Mouse (Mus musculus) erythroblast, embryonic 14.5 days (primary cell): ENCODE results near the gene Slc38a5. TPM values are rescaled to one million over a fixed set of nuclear protein-coding genes. Genes with fewer than 3 reads are reported as not detected.

ENCODE experiments used
- H3K27me3 ChIP-seq: 2 replicates; pipeline ENCODE4 v1.6.1; 2012; ENCODE audit warnings: inconsistent platforms; ENCODE audit not compliant: control insufficient read depth
- H3K36me3 ChIP-seq: 2 replicates; pipeline ENCODE4 v1.6.1; 2012; ENCODE audit warnings: mild to moderate bottlenecking, inconsistent platforms; ENCODE audit not compliant: control insufficient read depth
- H3K4me1 ChIP-seq: 2 replicates; pipeline ENCODE4 v1.6.1; 2012; ENCODE audit warnings: inconsistent platforms; ENCODE audit not compliant: control insufficient read depth
- H3K4me3 ChIP-seq: replicated peaks from 2 replicates; pipeline ENCODE3; 2012; ENCODE audit warnings: moderate library complexity, mild to moderate bottlenecking, inconsistent platforms
- H3K9me3 ChIP-seq: 2 replicates; pipeline ENCODE4 v1.6.1; 2012; ENCODE audit warnings: low read length, inconsistent platforms, mixed read lengths; ENCODE audit not compliant: control insufficient read depth
- GATA1 ChIP-seq: IDR thresholded peaks from 2 replicates; pipeline ENCODE4 v1.6.1; 2012; ENCODE audit warnings: low read length, inconsistent platforms, mixed read lengths
- TAL1 ChIP-seq: IDR thresholded peaks from 3 replicates; pipeline ENCODE4 v1.6.1; 2012; ENCODE audit warnings: low read length, inconsistent platforms, mixed read lengths
- polyA plus RNA-seq: library from polyadenylated mRNA; stranded (reverse); fragments of >175 nt; gene quantifications from 2 replicates; pipeline ENCODE4 v1.2.3, GENCODE M21; 2012

The Slc38a5 gene
- polyA plus RNA-seq, 1 experiment = 21.1 TPM

DNA sequence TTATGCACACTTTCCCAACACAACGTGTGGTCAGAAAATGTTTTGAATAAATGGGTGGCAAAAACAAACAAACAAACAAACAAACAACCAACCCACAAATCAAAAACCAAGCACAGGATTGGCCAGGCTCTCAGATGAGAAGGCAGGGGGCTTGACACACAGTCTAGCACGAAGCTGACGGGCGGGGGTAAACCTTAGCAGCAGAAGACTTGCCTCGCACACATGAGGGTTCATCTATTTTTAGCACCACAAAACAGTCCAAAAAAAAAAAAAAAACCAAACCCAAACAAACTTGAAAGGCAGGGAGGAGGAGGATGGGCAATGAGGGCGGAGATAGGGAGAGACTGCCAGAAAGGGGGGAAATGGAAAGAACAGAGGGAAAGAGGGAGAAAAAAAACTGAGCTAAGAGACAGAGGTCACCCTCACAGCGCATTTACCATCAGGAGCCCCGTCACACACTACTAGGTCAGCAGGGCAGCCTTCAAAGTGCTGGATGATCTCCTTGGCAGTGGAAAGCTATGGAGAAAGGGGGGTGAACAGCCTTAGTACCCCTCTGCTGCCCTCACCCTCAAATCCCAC, 22.3 kb upstream of the Slc38a5 start:
- H3K9me3 ChIP-seq = peaks cover 4% of the 10 kb centered on the region
- TF ChIP-seq TAL1 = no peak
- no peak for TF ChIP-seq GATA1

DNA sequence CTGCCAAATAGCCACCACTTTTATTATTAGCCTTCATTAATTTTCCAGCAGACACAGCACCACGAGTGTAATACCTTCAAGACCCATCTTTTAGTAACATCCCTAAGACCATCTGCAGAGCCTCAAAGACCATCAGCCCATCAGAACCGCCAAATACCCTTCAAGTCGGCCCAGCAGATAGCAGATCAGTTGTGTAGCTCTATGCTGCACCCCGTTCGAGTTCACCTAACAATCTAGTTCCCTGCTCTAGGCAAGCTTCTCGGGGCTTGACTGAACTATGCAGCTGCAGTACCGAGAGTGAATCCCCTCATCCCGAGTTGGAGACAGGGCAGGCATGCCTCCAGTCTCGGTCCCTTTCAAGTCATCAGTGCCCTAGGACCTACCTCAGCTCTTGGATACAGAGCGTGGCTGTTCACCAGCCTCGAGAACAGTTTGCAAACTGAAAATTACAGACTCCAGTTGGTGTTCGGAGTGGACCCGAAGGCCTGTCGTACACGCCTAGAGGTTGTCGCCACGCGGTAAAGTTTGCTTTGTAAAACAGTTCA, 19.1 kb upstream of the Slc38a5 start:
- no peaks in the 10 kb centered on the region for H3K27me3 ChIP-seq
- H3K4me3 ChIP-seq = peak overlapping the region; percentile 92
- peaks cover 24% of the 10 kb centered on the region for H3K4me1 ChIP-seq
- H3K36me3 ChIP-seq = peaks cover 34% of the 10 kb centered on the region
- H3K9me3 ChIP-seq = peaks cover 3% of the 10 kb centered on the region
- TF ChIP-seq GATA1 = no peak
- no peak for TF ChIP-seq TAL1

More for the DNA sequence above, 22.3 kb upstream of the Slc38a5 start:
- Histone ChIP-seq H3K4me1 (peaks cover 19% of the 10 kb centered on the region), H3K36me3 (peaks cover 63% of the 10 kb centered on the region), H3K4me3 (no peak overlapping the region), H3K27me3 (no peaks in the 10 kb centered on the region)

DNA sequence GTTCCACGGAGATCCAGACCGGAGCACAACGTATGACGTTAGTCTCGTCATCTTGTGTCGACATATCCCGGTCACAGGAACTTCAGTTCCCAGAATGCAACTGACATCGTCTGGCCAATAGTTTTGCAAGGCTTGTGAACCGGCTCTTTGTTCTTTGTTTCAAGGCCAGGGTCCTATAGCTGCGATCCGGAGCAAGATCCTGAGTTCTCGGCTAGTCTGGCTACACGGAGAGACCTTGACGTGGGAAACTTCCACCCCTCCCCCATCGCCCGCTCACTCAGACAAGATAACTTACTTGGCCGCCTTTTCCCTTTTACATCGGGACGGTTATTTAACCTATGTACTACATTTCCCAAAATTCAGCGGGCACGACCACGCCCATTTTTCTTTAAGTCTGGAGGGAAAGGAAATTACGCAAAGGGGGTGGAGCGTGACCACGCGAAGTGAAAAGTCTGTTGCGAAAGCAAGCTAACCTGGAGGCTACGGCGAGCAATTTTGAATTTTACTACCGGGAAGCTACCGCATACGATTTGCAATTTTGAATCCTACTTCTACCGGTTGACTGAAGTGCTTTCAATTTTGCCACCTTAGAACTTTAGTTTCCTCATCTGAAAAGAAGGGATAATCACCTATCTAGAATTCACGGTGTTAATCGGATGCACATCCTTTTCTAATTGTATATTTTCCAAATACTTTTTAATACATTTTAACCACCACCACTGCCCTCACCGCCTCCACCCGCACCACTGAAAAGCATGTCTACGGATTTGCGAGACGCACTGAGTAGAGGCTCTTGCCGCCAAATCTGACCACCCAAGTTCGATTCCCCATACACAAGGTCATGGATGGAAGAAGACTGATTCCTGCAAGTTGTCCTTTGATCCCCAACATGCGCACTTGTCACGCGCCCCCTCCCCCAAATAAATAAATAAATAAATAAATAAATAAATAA, 18.3 kb upstream of the Slc38a5 start, which contains the start of gene Ftsj1:
Ftsj1 (minus strand) TSS at position 73 of the 952 bp plus-strand sequence.
- Histone ChIP-seq H3K4me1 (peaks cover 31% of the 10 kb centered on the region), H3K4me3 (peak within 1 kb of the TSS; percentile 92), H3K27me3 (no peaks in the 10 kb centered on the region), H3K9me3 (peaks cover 3% of the 10 kb centered on the region), H3K36me3 (peaks cover 28% of the 10 kb centered on the region)
- no peak for TF ChIP-seq TAL1
- no peak for TF ChIP-seq GATA1

DNA sequence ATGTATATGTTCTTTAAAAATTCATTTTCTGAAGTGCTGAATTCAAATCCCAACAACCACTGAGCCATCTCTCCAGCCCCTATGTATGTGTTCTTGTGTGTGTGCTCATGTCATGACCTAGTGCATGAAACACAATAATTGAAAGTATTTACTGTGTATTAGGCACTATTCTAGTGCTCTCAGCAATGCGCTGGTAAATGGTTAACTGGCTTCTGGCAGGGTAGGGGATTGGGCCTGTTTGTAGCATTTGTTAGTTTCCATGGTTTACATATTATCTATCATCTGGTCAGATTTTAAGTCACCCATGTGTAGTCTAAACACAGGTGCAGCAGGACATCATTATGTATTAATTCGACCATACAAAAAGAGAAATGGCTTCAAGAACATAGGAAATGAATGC, 17.2 kb upstream of the Slc38a5 start:
- H3K27me3 ChIP-seq = no peaks in the 10 kb centered on the region
- peaks cover 31% of the 10 kb centered on the region for H3K4me1 ChIP-seq
- TF ChIP-seq GATA1 (no peak), TAL1 (no peak)
- H3K4me3 ChIP-seq = no peak overlapping the region
- peaks cover 3% of the 10 kb centered on the region for H3K9me3 ChIP-seq
- H3K36me3 ChIP-seq = peaks cover 20% of the 10 kb centered on the region

DNA sequence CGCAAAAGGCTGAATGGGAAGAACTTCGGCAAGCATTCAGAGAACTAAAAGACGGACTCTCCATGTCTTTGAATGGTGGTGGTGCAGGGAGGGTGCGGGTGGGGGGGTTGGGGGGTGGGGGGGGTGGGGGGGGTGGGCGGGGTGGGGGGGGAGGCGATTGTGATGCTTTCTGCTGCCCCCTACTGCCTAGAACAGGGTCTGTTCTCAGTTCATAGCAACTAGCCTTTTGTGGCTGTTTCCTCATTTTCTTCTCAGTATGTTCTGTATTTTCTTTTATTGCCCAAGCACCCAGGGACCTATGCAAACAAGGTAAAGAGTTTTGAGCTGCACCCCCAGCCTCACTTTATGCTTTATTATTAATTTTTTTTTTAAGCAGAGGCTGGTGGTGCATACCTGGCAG, 15.1 kb upstream of the Slc38a5 start:
- no peak for TF ChIP-seq GATA1
- no peak for TF ChIP-seq TAL1
- peaks cover 21% of the 10 kb centered on the region for H3K4me1 ChIP-seq
- H3K9me3 ChIP-seq = peaks cover 3% of the 10 kb centered on the region
- H3K36me3 ChIP-seq = peaks cover under 1% of the 10 kb centered on the region
- H3K4me3 ChIP-seq = no peak overlapping the region
- H3K27me3 ChIP-seq = no peaks in the 10 kb centered on the region

DNA sequence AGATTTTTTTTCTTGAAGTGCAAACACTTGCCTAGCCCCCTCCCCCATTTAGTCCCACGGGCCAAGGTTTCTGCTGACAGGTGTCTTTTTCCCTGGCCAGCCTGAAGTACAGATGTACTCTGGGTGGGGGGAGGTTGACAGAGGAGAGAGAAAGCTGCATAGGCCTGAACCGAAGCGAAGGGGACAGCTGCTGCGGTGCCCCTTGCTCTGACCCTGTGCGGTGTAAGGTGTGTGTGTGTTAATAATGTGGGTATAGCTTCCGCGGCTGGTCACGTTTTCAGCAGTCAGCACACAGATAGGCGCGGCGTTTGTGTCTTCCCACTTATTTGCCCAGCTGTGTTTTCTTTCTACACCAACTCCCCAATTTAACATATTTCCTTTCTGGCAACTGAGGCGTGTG, 11.5 kb upstream of the Slc38a5 start:
- Histone ChIP-seq H3K9me3 (no peaks in the 10 kb centered on the region), H3K4me1 (peaks cover 36% of the 10 kb centered on the region), H3K4me3 (no peak overlapping the region), H3K27me3 (no peaks in the 10 kb centered on the region), H3K36me3 (no peaks in the 10 kb centered on the region)
- TF ChIP-seq GATA1 = no peak
- no peak for TF ChIP-seq TAL1

DNA sequence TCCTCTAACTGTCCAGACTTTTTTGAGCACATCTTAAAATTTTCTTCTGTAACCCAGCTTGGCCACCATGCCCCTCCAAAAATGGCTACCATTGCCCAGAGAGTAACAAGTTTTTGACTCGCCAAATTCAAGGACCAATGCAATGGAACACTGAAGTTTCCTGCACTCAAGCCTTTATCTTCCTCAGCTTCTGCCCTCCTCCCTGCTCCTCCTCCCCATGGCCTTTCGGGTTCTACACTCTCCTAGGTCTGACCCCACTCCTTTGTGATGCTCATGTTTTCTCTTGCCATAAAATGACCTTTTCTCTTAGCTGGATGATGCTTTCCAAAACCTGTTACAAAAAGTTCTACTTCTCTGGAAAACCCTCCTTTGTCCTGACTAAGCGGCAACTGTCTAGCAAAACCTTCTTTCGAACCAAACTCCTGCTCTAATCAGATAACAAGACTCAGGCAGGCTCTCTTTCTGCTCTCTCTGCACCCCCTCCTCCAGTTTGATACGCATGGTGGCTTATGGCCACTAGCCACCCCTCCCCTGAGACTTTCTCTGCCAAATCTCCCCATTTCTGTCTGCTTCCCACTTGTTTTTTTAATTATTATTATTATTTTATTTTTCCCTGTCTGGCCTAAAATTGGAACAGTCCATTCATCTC, 7.7 kb upstream of the Slc38a5 start:
- H3K4me1 ChIP-seq = peaks cover 30% of the 10 kb centered on the region
- no peak overlapping the region for H3K4me3 ChIP-seq
- no peak for TF ChIP-seq GATA1
- TF ChIP-seq TAL1 = no peak
- H3K36me3 ChIP-seq = no peaks in the 10 kb centered on the region
- H3K9me3 ChIP-seq = no peaks in the 10 kb centered on the region
- H3K27me3 ChIP-seq = no peaks in the 10 kb centered on the region

DNA sequence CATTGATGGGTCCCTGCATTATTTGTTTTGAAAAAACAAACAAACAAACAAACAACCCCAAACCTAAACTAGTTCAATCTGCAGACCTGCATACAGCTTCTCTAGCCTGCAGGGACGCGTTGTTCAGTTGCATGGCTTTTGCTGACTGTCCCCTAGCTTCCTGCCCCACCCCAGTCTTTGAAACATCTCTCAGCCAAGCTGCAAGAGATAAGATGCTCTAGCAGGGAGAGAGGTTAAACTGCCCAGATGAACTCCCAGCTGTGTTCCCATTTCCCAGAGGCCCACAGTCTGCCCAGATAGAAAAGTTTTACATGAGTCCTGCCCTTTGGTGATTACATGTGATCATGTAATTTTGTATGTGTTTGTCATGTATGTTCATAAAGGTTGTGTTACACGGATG, 6.7 kb upstream of the Slc38a5 start:
- Histone ChIP-seq H3K27me3 (no peaks in the 10 kb centered on the region), H3K9me3 (no peaks in the 10 kb centered on the region), H3K4me1 (peaks cover 30% of the 10 kb centered on the region), H3K36me3 (no peaks in the 10 kb centered on the region), H3K4me3 (peak overlapping the region; percentile 20)
- TF ChIP-seq TAL1 = no peak
- no peak for TF ChIP-seq GATA1
